10 mouse cellular contexts compared by ENCODE assay signal in the genomic region with DNA sequence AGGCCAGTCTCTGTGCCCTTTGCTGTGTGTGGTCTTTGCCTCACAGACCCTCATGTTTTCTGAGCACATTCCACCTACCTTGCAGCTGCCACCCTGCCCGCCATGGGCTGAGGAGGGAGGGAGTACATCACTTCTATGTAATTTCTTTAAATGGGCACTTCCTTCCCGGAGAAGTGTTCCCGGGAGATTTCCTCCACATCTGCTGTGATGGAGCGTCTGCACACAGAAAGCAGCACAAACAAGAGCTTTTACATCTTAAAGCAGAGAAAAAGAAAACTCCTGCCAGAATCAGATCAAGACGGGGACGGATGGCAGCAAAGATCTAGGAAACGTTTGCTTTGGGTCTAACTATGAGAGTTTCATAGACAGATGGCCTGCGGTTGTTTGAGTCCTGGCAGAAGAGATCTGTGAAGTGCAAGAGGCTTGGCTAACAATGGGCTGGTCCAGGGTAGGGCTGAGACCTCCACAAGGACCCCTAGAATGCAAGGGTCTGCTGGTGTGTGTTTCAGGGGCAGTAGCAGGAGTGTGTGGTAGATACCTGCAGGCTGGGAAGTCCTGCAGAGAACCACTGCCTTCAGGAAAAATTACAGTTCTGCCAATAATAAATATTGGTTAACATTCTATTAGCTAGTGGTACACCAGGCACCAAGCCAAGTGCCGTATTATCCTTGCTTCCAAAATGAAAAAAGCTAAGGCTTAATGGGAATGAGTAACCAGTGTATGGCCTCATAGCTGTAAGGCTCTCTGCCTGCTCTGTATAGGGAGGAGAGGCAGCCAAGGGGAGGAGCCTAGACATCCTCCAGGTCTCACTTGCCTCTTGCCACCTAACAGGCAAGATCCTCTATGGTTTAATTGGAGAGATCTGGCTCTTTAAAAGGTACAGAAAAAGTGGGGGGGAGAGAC. TPM values are rescaled to one million over a fixed set of nuclear protein-coding genes. Genes with fewer than 3 reads are reported as not detected.
DNase-seq lines count a peak whose midpoint lies in the region; ATAC-seq lines count a peak whose summit lies in the region.
"Had no signal": no experiment of that assay in that cellular context is flagged by ENCODE, and none has a peak within 500 bp of the region (broad histone marks: within the 10 kb centered on the region; RNA-seq: fewer than 3 reads in every experiment).

No protein-coding gene starts in this region.

- H3K27ac ChIP-seq in midbrain, embryonic 13.5 days: 0 out of 2 replicates have a peak overlapping the region, but pooled peaks have one; percentile 16
- no peak overlapping the region for H3K27ac ChIP-seq in midbrain, embryonic 10.5 days (replicated peaks)

- no peak overlapping the region for H3K4me3 ChIP-seq in midbrain, embryonic 13.5 days (replicated peaks)
- no peak overlapping the region for H3K4me3 ChIP-seq in midbrain, embryonic 10.5 days

- H3K36me3 ChIP-seq in midbrain, embryonic 13.5 days: no peaks in the 10 kb centered on the region
- no peaks in the 10 kb centered on the region for H3K36me3 ChIP-seq in midbrain, embryonic 10.5 days

- no peak for DNase-seq in midbrain, embryonic 10.5 days (ENCODE audit: low spot score)
- DNase-seq in cerebellum, postnatal 25 days: peak; percentile 72 to 81
- peak; percentile 32 to 79 for DNase-seq in left cerebral cortex, postnatal 25 days (ENCODE audit: low spot score in 2 of 2)
- peak; percentile 29 to 55 for DNase-seq in right cerebral cortex, postnatal 36 days (ENCODE audit: low spot score in 2 of 2)
- DNase-seq in thymus, postnatal 4 days: no peak
- no peak for DNase-seq in ovary, adult 18-20 months (ENCODE audit: low spot score)
- DNase-seq: lung, postnatal 14 days; thymus, postnatal 14 days had no signal

- no peak for ATAC-seq in midbrain, embryonic 13.5 days

- H3K4me1 ChIP-seq in midbrain, embryonic 13.5 days (replicated peaks): no peaks in the 10 kb centered on the region
- peaks cover 14% of the 10 kb centered on the region; the same call in 1 of the 2 replicates for H3K4me1 ChIP-seq in midbrain, embryonic 10.5 days

- WGBS in midbrain, embryonic 13.5 days: 58% methylated on average over 9 of the region's 9 CpGs
- 70% methylated on average over 9 of the region's 9 CpGs for WGBS in midbrain, embryonic 10.5 days

- H3K9ac ChIP-seq in midbrain, embryonic 13.5 days (replicated peaks): no peak overlapping the region

- intact Hi-C loops in left cerebral cortex, postnatal 25 days (cut with DNase I): no loop called here

- no peaks in the 10 kb centered on the region for H3K9me3 ChIP-seq in midbrain, embryonic 13.5 days
- no peaks in the 10 kb centered on the region for H3K9me3 ChIP-seq in midbrain, embryonic 10.5 days (replicated peaks)

- no peaks in the 10 kb centered on the region for H3K27me3 ChIP-seq in midbrain, embryonic 13.5 days
- no peaks in the 10 kb centered on the region; the same call in 1 of the 2 replicates for H3K27me3 ChIP-seq in midbrain, embryonic 10.5 days (ENCODE audit: low read depth, poor library complexity, severe bottlenecking)

- no peak overlapping the region for H3K4me2 ChIP-seq in midbrain, embryonic 13.5 days (replicated peaks)

RNA-seq across cellular contexts. Expression of gene Myog, which starts 16.0 kb away (rescaled TPM):
- polyA plus RNA-seq in midbrain, embryonic 13.5 days (2015; fragmentation: Nextera tagmentation; extraction: Ambion mirVana): not detected in 2 replicates
- 0.07 TPM in 1 of 2 replicates, not detected in the other for polyA plus RNA-seq in midbrain, embryonic 10.5 days (2016; fragmentation: Nextera tagmentation; extraction: Ambion mirVana)
- not detected for total RNA-seq in left cerebral cortex, postnatal 25 days (2021)
- total RNA-seq: layer of hippocampus, postnatal 36 days had no signal

RNA-seq across cellular contexts. Expression of gene Adora1, which starts 38.5 kb away (rescaled TPM):
- polyA plus RNA-seq in midbrain, embryonic 13.5 days (2015; fragmentation: Nextera tagmentation; extraction: Ambion mirVana): 4.6 TPM in 2 replicates
- polyA plus RNA-seq in midbrain, embryonic 10.5 days (2016; fragmentation: Nextera tagmentation; extraction: Ambion mirVana): 0.14 and 0.17 TPM in 2 replicates
- total RNA-seq in left cerebral cortex, postnatal 25 days (2021): 100 to 1,000 TPM; 195 to 200 TPM

RNA-seq across cellular contexts. Expression of gene Ppfia4, which starts 59.0 kb away (rescaled TPM):
- polyA plus RNA-seq in midbrain, embryonic 13.5 days (2015; fragmentation: Nextera tagmentation; extraction: Ambion mirVana): 6.5 and 7.0 TPM in 2 replicates
- polyA plus RNA-seq in midbrain, embryonic 10.5 days (2016; fragmentation: Nextera tagmentation; extraction: Ambion mirVana): 2.0 and 3.5 TPM in 2 replicates
- 10 to 100 TPM; 43.3 to 49.4 TPM for total RNA-seq in left cerebral cortex, postnatal 25 days (2021)

Comparison
In these comparisons a context has a peak if more than half of its experiments do, and no peak if none do; other contexts are left out.
1. DNase-seq: peak in cerebellum, postnatal 25 days (2 of 2), left cerebral cortex, postnatal 25 days (2 of 2) and right cerebral cortex, postnatal 36 days (2 of 2); none in midbrain, embryonic 10.5 days (single experiment), thymus, postnatal 4 days (single experiment) and ovary, adult 18-20 months (single experiment).